In genomic region chr4:134610616-134611015, GRCm38 (mm10) we compare ENCODE assay signal across 21 mouse cellular contexts. TPM values are rescaled to one million over a fixed set of nuclear protein-coding genes. Genes with fewer than 3 reads are reported as not detected.
A peak's percentile ranks its signal among the peaks of the same experiment; 100 is the strongest.
DNase-seq lines count a peak whose midpoint lies in the region; ATAC-seq and TF ChIP-seq lines count a peak whose summit lies in the region.
"Had no signal": no experiment of that assay in that cellular context is flagged by ENCODE, and none has a peak within 500 bp of the region (broad histone marks: within the 10 kb centered on the region; RNA-seq: fewer than 3 reads in every experiment).

No protein-coding gene starts in this region.

- H3K36me3 ChIP-seq in liver, postnatal 0 days (replicated peaks; ENCODE audit: insufficient read depth, low read length): no peaks in the 10 kb centered on the region
- H3K36me3 ChIP-seq in liver, embryonic 11.5 days (ENCODE audit: control insufficient read depth, insufficient read depth, low read length): no peaks in the 10 kb centered on the region
- peaks cover 9% of the 10 kb centered on the region; the same call in 1 of the 2 replicates for H3K36me3 ChIP-seq in heart, embryonic 10.5 days
- H3K36me3 ChIP-seq: embryonic facial prominence, embryonic 12.5 days; forebrain, embryonic 12.5 days; hindbrain, embryonic 15.5 days; midbrain, embryonic 12.5 days; neural tube, embryonic 15.5 days had no signal

- WGBS in liver, postnatal 0 days (ENCODE audit: insufficient replicate concordance): 73% methylated on average over 3 of the region's 3 CpGs
- 83% methylated on average over 3 of the region's 3 CpGs for WGBS in liver, embryonic 11.5 days
- WGBS in heart, embryonic 10.5 days: 87% methylated on average over 3 of the region's 3 CpGs

- TF ChIP-seq EP300 in liver, postnatal 0 days (IDR thresholded peaks at IDR 0.05; ENCODE audit: low read depth): no peak

- DNase-seq in gastrocnemius, postnatal 10 days: peak; percentile 45
- no peak for DNase-seq in gastrocnemius, postnatal 4 days (ENCODE audit: low spot score in 2 of 2)
- no peak for DNase-seq in liver, postnatal 0 days
- no peak for DNase-seq in liver, embryonic 11.5 days (ENCODE audit: low spot score)
- no peak for DNase-seq in heart, embryonic 10.5 days (ENCODE audit: low spot score)
- DNase-seq in heart, postnatal 4 days: peak; percentile 63
- DNase-seq in layer of hippocampus, adult 11-12 months (ENCODE audit: low spot score): no peak
- DNase-seq: adrenal gland, adult 8-10 months; cerebellum, adult 9-11 months; kidney, adult 9 months; kidney, postnatal 14 days; layer of hippocampus, postnatal 36 days; lung, adult 18-20 months; lung, postnatal 14 days; thymus, adult 18-20 months had no signal

- peak; percentile 48; the same call in 1 of the 2 replicates for ATAC-seq in liver, postnatal 0 days
- ATAC-seq in liver, embryonic 11.5 days (replicated peaks; ENCODE audit: low FRiP score): no peak

- H3K9me3 ChIP-seq in liver, postnatal 0 days (ENCODE audit: low read length): no peaks in the 10 kb centered on the region
- H3K9me3 ChIP-seq in liver, embryonic 11.5 days (ENCODE audit: control insufficient read depth, low read length): no peaks in the 10 kb centered on the region
- H3K9me3 ChIP-seq in heart, embryonic 10.5 days: no peaks in the 10 kb centered on the region
- H3K9me3 ChIP-seq: embryonic facial prominence, embryonic 12.5 days; forebrain, embryonic 12.5 days; hindbrain, embryonic 15.5 days; midbrain, embryonic 12.5 days; neural tube, embryonic 15.5 days had no signal

- H3K27me3 ChIP-seq in liver, postnatal 0 days (ENCODE audit: insufficient read depth, low read length): no peaks in the 10 kb centered on the region
- no peaks in the 10 kb centered on the region for H3K27me3 ChIP-seq in liver, embryonic 11.5 days (replicated peaks; ENCODE audit: control insufficient read depth, insufficient read depth, low read length)
- no peaks in the 10 kb centered on the region for H3K27me3 ChIP-seq in heart, embryonic 10.5 days (ENCODE audit: insufficient read depth, poor library complexity, severe bottlenecking)
- H3K27me3 ChIP-seq: forebrain, embryonic 12.5 days; hindbrain, embryonic 15.5 days; midbrain, embryonic 12.5 days; neural tube, embryonic 15.5 days had no signal

- H3K27ac ChIP-seq in liver, postnatal 0 days (ENCODE audit: low read depth): no peak overlapping the region
- no peak overlapping the region for H3K27ac ChIP-seq in liver, embryonic 11.5 days (ENCODE audit: low read depth, low read length)
- peak overlapping the region; percentile 81; the same call in 1 of the 2 replicates for H3K27ac ChIP-seq in heart, embryonic 10.5 days
- H3K27ac ChIP-seq: embryonic facial prominence, embryonic 12.5 days; forebrain, embryonic 12.5 days; hindbrain, embryonic 15.5 days; layer of hippocampus, adult 2 months; midbrain, embryonic 12.5 days; neural tube, embryonic 15.5 days had no signal

- TF ChIP-seq CTCF in liver, postnatal 0 days (IDR thresholded peaks at IDR 0.05; ENCODE audit: low read depth): no peak

- H3K4me1 ChIP-seq in liver, postnatal 0 days (ENCODE audit: insufficient read depth): peaks cover 7% of the 10 kb centered on the region
- peaks cover 15% of the 10 kb centered on the region for H3K4me1 ChIP-seq in liver, embryonic 11.5 days (replicated peaks; ENCODE audit: control insufficient read depth, insufficient read depth, low read length)
- H3K4me1 ChIP-seq in heart, embryonic 10.5 days: peaks cover 54% of the 10 kb centered on the region

- no peak overlapping the region for H3K4me2 ChIP-seq in liver, postnatal 0 days (ENCODE audit: low read depth, low read length)
- H3K4me2 ChIP-seq in liver, embryonic 11.5 days: no peak overlapping the region
- H3K4me2 ChIP-seq: embryonic facial prominence, embryonic 12.5 days; forebrain, embryonic 12.5 days; hindbrain, embryonic 15.5 days; midbrain, embryonic 12.5 days; neural tube, embryonic 15.5 days had no signal

- no peak overlapping the region for H3K4me3 ChIP-seq in liver, postnatal 0 days (ENCODE audit: low read depth, low read length)
- H3K4me3 ChIP-seq in liver, embryonic 11.5 days (ENCODE audit: low read depth, low read length): no peak overlapping the region
- no peak overlapping the region for H3K4me3 ChIP-seq in heart, embryonic 10.5 days
- H3K4me3 ChIP-seq: embryonic facial prominence, embryonic 12.5 days; forebrain, embryonic 12.5 days; hindbrain, embryonic 15.5 days; layer of hippocampus, adult 2 months; midbrain, embryonic 12.5 days; neural tube, embryonic 15.5 days had no signal

- no peak overlapping the region for H3K9ac ChIP-seq in liver, postnatal 0 days (replicated peaks)
- no peak overlapping the region for H3K9ac ChIP-seq in liver, embryonic 11.5 days (ENCODE audit: low read depth, low read length)
- H3K9ac ChIP-seq: embryonic facial prominence, embryonic 12.5 days; forebrain, embryonic 12.5 days; hindbrain, embryonic 15.5 days; midbrain, embryonic 12.5 days; neural tube, embryonic 15.5 days had no signal

RNA-seq across cellular contexts. Expression of gene Selenon, which starts 58.6 kb away (rescaled TPM):
- 10 to 100 TPM; 22.3 to 28.7 TPM for total RNA-seq in gastrocnemius, postnatal 10 days (2021)
- 10 to 100 TPM; 43.5 to 45.4 TPM for total RNA-seq in gastrocnemius, postnatal 4 days (2021)
- polyA plus RNA-seq in liver, postnatal 0 days (2015; fragmentation: Nextera tagmentation; extraction: Ambion mirVana): 2.8 TPM in 2 replicates
- polyA plus RNA-seq in liver, embryonic 11.5 days (2014; fragmentation: Nextera tagmentation; extraction: Ambion mirVana): 12.4 and 13.1 TPM in 2 replicates
- 8.0 and 9.0 TPM in 2 replicates for polyA plus RNA-seq in heart, embryonic 10.5 days (2016; fragmentation: Nextera tagmentation; extraction: Ambion mirVana)
- total RNA-seq in heart, postnatal 4 days (2021): 10 to 100 TPM; 46.4 to 49.9 TPM

Comparison
In these comparisons a context has a peak if more than half of its experiments do, and no peak if none do; other contexts are left out.
1. DNase-seq: peak in gastrocnemius, postnatal 10 days (single experiment) and heart, postnatal 4 days (single experiment); none in gastrocnemius, postnatal 4 days (0 of 2), liver, postnatal 0 days (single experiment), liver, embryonic 11.5 days (single experiment), heart, embryonic 10.5 days (single experiment) and layer of hippocampus, adult 11-12 months (single experiment).